Mouse (Mus musculus): ENCODE measurements at regions not wholly inside any gene's neighbourhood (a gene's known extent, or its start where the extent isn't known, plus 50 kb on each side); places are given as distances from the start of the nearest gene placed in this dataset.

DNA sequence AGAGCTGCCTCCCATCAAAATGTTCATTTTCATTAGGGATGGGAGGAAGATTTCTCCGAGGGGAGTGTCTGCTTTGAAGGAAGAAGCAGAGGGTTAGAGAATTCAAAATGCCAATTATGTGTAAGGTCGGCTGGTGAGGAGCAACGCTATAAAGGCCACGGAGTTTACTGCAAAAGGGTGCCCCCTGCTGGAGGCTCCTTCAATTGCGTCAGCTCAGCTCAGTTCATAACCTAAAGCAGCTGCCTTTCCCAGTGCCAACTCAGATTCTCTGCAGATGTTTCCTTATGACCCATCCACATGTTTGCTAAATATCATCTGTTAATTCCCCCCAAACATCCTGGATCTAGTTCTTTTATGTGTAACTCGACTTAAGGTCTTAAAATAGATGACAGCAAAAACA lies 138.8 kb downstream of the Mtx2 start:
- H3K4me3 ChIP-seq (ENCODE audit: low read depth, low read length), result no peak overlapping the region
- TF ChIP-seq CTCF (IDR thresholded peaks at IDR 0.05; ENCODE audit: extremely low read depth, insufficient read length, insufficient replicate concordance, low read depth, low read length) (peak; percentile 87; the same call in 1 of the 2 replicates), POLR2A (IDR thresholded peaks at IDR 0.05; ENCODE audit: low read depth, low read length) (no peak)
- no peak overlapping the region for H3K27ac ChIP-seq (ENCODE audit: insufficient read depth, low read depth, low read length)
- no peaks in the 10 kb centered on the region for H3K4me1 ChIP-seq (ENCODE audit: control insufficient read depth, insufficient read depth, insufficient read length, low read length)
- no peaks in the 10 kb centered on the region for H3K27me3 ChIP-seq (ENCODE audit: control insufficient read depth, insufficient read depth, low read length)
- WGBS, result 1% methylated on average over 6 of the region's 6 CpGs
- H3K36me3 ChIP-seq (ENCODE audit: control insufficient read depth, insufficient read depth, low read length), result no peaks in the 10 kb centered on the region

DNA sequence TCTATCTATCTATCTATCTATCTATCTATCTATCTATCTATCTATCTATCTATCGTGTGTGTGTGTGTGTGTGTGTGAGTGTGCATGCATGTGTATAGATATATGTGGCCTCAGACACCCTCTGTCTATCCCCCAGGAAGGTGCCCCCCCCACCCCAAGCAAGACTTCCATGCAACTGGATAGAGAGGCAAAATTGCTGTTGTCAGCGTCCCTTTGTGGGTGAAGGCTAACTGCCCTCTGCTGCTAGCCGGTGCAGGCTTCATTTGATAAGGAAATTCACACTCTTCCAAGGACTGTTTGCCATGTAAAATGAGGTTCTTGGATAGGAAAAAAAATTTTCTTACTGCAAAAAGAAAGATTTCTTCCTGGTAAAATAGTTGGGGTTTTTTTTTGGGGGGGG lies 139.4 kb downstream of the Mtx2 start:
- TF ChIP-seq POLR2A (IDR thresholded peaks at IDR 0.05; ENCODE audit: low read depth, low read length) (no peak), CTCF (IDR thresholded peaks at IDR 0.05; ENCODE audit: extremely low read depth, insufficient read length, insufficient replicate concordance, low read depth, low read length) (no peak)
- H3K27ac ChIP-seq (ENCODE audit: insufficient read depth, low read depth, low read length), result no peak overlapping the region

DNA sequence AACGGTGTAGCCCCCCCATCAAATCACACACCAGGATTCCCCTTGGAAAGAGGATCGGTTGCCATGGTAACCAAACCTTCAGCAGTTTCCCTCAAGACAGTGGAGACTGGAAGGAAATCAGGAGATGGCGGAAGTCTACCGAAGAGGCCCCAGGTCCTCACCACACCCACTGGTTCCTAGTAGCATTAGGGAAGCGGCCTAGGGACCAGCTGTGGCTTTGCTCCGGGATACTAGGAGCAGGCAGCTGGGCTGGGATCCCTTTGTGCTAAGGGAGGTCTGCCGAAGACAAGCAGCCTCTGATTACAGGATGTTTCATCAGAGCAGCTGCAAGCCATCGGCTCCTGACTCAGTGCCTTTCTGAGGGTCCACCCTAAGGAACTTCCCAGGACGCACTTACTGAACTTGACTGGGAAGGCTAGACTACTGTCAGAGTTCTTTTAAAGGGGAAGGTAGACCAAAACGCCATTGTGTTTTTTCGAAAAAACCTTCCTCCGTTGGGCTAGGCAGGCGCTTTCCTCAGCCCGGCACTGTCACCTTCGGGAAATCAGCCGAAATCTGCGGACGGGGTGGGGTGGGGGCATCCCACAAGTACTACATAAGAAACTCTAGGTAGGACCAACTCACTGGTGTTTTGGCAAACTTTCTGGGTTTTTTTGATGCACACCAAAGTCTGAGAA lies 139.9 kb downstream of the Mtx2 start:
- H3K4me3 ChIP-seq (ENCODE audit: low read depth, low read length), result no peak overlapping the region
- no peaks in the 10 kb centered on the region for H3K36me3 ChIP-seq (ENCODE audit: control insufficient read depth, insufficient read depth, low read length)
- no peaks in the 10 kb centered on the region for H3K4me1 ChIP-seq (ENCODE audit: control insufficient read depth, insufficient read depth, insufficient read length, low read length)
- no peak overlapping the region for H3K27ac ChIP-seq (ENCODE audit: insufficient read depth, low read depth, low read length)
- 41% methylated on average over 18 of the region's 18 CpGs for WGBS
- no peaks in the 10 kb centered on the region for H3K27me3 ChIP-seq (ENCODE audit: control insufficient read depth, insufficient read depth, low read length)
- TF ChIP-seq POLR2A (IDR thresholded peaks at IDR 0.05; ENCODE audit: low read depth, low read length) (no peak), CTCF (IDR thresholded peaks at IDR 0.05; ENCODE audit: extremely low read depth, insufficient read length, insufficient replicate concordance, low read depth, low read length) (no peak)

More for the DNA sequence above, 139.4 kb downstream of the Mtx2 start:
- no peaks in the 10 kb centered on the region for H3K36me3 ChIP-seq (ENCODE audit: control insufficient read depth, insufficient read depth, low read length)
- no peak overlapping the region for H3K4me3 ChIP-seq (ENCODE audit: low read depth, low read length)
- H3K27me3 ChIP-seq (ENCODE audit: control insufficient read depth, insufficient read depth, low read length), result no peaks in the 10 kb centered on the region
- WGBS, result 38% methylated on average over 3 of the region's 3 CpGs
- H3K4me1 ChIP-seq (ENCODE audit: control insufficient read depth, insufficient read depth, insufficient read length, low read length), result no peaks in the 10 kb centered on the region

DNA sequence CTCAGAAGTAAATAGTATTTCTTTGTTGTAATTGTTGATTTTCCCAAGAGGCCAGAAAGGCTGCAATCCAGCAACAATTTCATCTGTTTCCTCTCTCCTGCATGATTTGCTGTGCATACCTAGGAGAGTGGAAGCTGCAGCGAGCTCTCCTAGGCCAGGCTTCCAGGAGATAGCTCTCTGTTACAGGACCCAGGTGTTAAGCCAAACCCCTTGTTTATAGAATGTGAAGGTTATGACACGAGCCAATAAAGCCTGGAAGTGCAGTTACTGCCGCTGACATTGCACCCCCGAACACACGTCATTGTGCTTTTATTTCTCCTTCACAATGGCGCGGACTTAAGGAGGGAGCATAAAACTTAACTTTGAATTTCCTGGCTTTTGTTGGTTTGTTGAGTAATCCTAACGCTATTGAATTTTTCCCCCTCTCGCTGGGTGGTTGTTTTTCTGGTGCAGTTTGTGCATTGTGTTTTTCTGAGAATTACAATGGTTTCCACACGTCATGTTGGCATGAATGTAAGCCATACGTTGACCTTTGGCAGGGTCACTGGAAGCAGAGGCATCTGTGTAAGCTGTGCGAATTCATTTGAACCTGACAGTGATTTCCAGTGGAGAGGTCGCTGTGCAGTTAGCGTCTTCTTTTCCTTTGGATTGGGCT lies 145.1 kb downstream of the Mtx2 start:
- H3K27me3 ChIP-seq (ENCODE audit: control insufficient read depth, insufficient read depth, low read length), result no peaks in the 10 kb centered on the region; the same call in 1 of the 2 replicates
- H3K4me1 ChIP-seq (ENCODE audit: control insufficient read depth, insufficient read depth, insufficient read length, low read length), result no peaks in the 10 kb centered on the region
- 67% methylated on average over 14 of the region's 14 CpGs for WGBS
- TF ChIP-seq POLR2A (IDR thresholded peaks at IDR 0.05; ENCODE audit: low read depth, low read length) (no peak), CTCF (IDR thresholded peaks at IDR 0.05; ENCODE audit: extremely low read depth, insufficient read length, insufficient replicate concordance, low read depth, low read length) (no peak)
- no peaks in the 10 kb centered on the region for H3K36me3 ChIP-seq (ENCODE audit: control insufficient read depth, insufficient read depth, low read length)
- H3K27ac ChIP-seq (ENCODE audit: insufficient read depth, low read depth, low read length), result no peak overlapping the region
- H3K4me3 ChIP-seq (ENCODE audit: low read depth, low read length), result no peak overlapping the region

DNA sequence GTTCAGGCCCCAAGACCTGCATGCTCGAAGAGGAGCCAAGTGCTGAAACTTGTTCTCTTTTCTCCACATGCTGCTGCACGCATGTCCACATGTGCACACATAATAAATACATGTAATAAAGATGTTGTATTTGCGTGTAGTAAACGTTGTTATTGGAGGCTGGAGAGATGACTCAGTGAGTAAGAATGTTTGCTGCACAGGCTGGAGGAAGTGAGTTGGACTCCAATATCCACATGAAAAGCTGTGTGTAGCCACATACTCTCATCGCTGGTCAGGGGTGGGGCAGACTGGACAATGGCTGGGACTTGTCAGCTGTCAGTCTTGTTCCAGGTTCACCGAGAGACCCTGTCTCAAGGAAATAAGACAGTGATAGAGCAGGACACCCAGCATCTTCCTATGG lies 147.8 kb downstream of the Mtx2 start:
- WGBS, result 59% methylated on average over 6 of the region's 6 CpGs
- Histone ChIP-seq H3K27ac (ENCODE audit: insufficient read depth, low read depth, low read length) (no peak overlapping the region), H3K4me1 (ENCODE audit: control insufficient read depth, insufficient read depth, insufficient read length, low read length) (no peaks in the 10 kb centered on the region), H3K36me3 (ENCODE audit: control insufficient read depth, insufficient read depth, low read length) (no peaks in the 10 kb centered on the region), H3K4me3 (ENCODE audit: low read depth, low read length) (no peak overlapping the region), H3K27me3 (ENCODE audit: control insufficient read depth, insufficient read depth, low read length) (no peaks in the 10 kb centered on the region; the same call in 1 of the 2 replicates)
- TF ChIP-seq CTCF (IDR thresholded peaks at IDR 0.05; ENCODE audit: extremely low read depth, insufficient read length, insufficient replicate concordance, low read depth, low read length), result no peak
- TF ChIP-seq POLR2A (IDR thresholded peaks at IDR 0.05; ENCODE audit: low read depth, low read length), result no peak

DNA sequence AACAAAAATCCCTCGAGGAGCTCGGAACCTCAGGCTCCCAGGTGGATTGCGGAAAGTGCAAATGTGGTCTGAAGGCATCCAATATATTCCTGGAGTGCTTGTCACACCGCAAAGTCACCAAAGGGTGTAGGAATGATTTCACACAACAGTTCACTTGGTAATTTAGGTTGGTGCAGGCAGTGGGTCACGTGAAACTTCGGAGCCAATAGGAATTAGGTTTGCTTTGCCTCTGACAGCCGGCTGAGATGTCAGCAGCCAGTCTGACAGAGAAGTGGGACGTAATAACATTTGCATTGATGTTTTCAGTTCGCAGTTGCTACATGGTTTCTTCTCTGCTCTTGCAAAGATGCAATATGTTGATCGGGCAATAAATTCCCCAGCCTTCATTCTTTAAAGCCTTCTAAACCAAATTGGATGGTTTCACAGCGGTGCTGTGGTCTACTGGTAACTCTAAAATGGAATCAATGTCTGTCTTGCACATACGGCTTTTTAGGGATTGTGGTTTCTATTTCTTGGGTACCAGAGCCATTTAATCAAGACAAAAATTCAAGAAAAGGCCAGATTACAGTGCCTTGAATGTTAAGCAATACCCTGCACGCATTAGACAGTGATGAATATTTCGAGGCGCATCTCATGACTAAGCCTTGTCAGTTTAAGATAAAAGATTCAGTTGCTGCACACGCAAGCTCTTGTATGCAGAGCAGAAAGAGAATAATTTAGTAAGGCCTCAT lies 149.2 kb downstream of the Mtx2 start:
- Histone ChIP-seq H3K4me3 (ENCODE audit: low read depth, low read length) (no peak overlapping the region), H3K27me3 (ENCODE audit: control insufficient read depth, insufficient read depth, low read length) (no peaks in the 10 kb centered on the region; the same call in 1 of the 2 replicates), H3K36me3 (ENCODE audit: control insufficient read depth, insufficient read depth, low read length) (no peaks in the 10 kb centered on the region), H3K27ac (ENCODE audit: insufficient read depth, low read depth, low read length) (no peak overlapping the region), H3K4me1 (ENCODE audit: control insufficient read depth, insufficient read depth, insufficient read length, low read length) (no peaks in the 10 kb centered on the region)
- WGBS, result 64% methylated on average over 16 of the region's 16 CpGs
- TF ChIP-seq CTCF (IDR thresholded peaks at IDR 0.05; ENCODE audit: extremely low read depth, insufficient read length, insufficient replicate concordance, low read depth, low read length), result no peak
- TF ChIP-seq POLR2A (IDR thresholded peaks at IDR 0.05; ENCODE audit: low read depth, low read length), result no peak

DNA sequence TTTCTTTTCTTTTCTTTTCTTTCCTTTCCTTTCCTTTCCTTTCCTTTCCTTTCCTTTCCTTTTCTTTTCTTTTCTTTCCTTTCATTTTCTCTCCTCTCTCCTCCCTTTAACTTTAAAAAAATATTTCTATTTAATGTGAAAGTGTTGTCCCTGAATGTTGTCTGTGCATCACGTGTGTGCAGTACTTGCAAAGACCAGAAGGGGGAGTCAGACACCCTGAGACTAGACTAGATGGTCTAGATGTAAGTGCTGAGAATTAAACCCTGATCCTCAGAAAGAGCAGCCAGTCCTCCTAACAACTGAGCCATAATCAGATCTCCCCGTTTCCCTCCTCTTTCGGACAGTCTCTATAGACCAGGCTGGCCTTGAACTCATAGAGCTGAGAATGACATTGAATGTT lies 151.7 kb downstream of the Mtx2 start:
- H3K4me3 ChIP-seq (ENCODE audit: low read depth, low read length), result no peak overlapping the region
- 97% methylated on average over 3 of the region's 3 CpGs for WGBS
- TF ChIP-seq POLR2A (IDR thresholded peaks at IDR 0.05; ENCODE audit: low read depth, low read length), result no peak
- TF ChIP-seq CTCF (IDR thresholded peaks at IDR 0.05; ENCODE audit: extremely low read depth, insufficient read length, insufficient replicate concordance, low read depth, low read length), result no peak

More for the DNA sequence above, 151.7 kb downstream of the Mtx2 start:
- Histone ChIP-seq H3K36me3 (ENCODE audit: control insufficient read depth, insufficient read depth, low read length) (no peaks in the 10 kb centered on the region), H3K4me1 (ENCODE audit: control insufficient read depth, insufficient read depth, insufficient read length, low read length) (no peaks in the 10 kb centered on the region), H3K27ac (ENCODE audit: insufficient read depth, low read depth, low read length) (no peak overlapping the region), H3K27me3 (ENCODE audit: control insufficient read depth, insufficient read depth, low read length) (no peaks in the 10 kb centered on the region; the same call in 1 of the 2 replicates)

All from small intestine, adult 2 months (tissue).